Mouse (Mus musculus): Measurements from ENCODE around the gene Cpsf6. TPM values are rescaled to one million over a fixed set of nuclear protein-coding genes. Genes with fewer than 3 reads are reported as not detected.

The Cpsf6 gene
- polyA plus RNA-seq, 1 experiment from 2014 or later = 243 TPM

DNA sequence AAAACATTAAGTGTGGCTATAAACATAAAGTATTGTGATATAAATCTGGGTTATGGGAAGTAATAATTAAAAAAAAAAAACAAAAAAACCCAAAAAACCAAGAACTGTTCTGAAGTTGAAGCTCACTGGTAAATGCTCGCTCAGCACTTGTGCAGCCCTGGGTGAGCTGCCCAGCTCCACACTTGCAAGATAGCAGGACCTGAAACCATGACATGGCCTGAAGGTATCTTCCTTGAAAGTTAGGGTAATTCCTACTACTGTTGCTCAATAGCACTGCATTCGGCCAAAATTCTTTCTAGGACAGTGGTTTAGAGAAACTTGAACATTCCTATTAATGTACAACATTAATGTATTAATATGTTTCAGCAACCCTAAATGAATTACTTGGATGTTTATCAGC, 66.7 kb downstream of the Cpsf6 start:
- H3K4me1 ChIP-seq = no peaks in the 10 kb centered on the region
- 91% methylated on average over 2 of the region's 2 CpGs for WGBS
- no peaks in the 10 kb centered on the region for H3K36me3 ChIP-seq (replicated peaks)
- H3K27me3 ChIP-seq (ENCODE audit: poor library complexity, severe bottlenecking) = no peaks in the 10 kb centered on the region
- H3K27ac ChIP-seq = no peak overlapping the region
- H3K9me3 ChIP-seq = no peaks in the 10 kb centered on the region
- H3K4me3 ChIP-seq = no peak overlapping the region
- no peak for DNase-seq (ENCODE audit: extremely low spot score, low spot score)

DNA sequence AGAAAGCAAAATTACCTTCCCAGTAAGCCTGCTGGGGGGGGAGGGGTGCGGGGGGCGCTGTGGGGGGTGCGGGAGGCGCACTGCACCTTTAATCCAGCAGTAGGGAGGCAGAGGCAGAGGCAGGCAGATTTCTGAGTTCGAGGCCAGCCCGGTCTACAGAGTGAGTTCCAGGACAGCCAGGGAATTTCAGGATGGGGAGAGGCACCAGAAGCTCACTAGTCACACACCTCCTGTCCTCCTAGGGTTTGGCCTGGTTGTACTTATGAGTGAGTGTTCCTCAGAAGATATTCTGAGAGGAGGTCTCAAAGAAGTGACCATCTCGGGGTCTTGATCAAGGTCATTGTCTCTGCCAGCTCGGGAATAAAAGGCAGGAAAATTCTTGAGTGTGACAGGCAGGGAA, 67.6 kb downstream of the Cpsf6 start:
- no peak for DNase-seq (ENCODE audit: extremely low spot score, low spot score)
- Histone ChIP-seq H3K27ac (no peak overlapping the region), H3K4me1 (no peaks in the 10 kb centered on the region), H3K36me3 (replicated peaks) (no peaks in the 10 kb centered on the region), H3K27me3 (ENCODE audit: poor library complexity, severe bottlenecking) (no peaks in the 10 kb centered on the region), H3K4me3 (no peak overlapping the region), H3K9me3 (no peaks in the 10 kb centered on the region)
- WGBS = 87% methylated on average over 8 of the region's 8 CpGs

DNA sequence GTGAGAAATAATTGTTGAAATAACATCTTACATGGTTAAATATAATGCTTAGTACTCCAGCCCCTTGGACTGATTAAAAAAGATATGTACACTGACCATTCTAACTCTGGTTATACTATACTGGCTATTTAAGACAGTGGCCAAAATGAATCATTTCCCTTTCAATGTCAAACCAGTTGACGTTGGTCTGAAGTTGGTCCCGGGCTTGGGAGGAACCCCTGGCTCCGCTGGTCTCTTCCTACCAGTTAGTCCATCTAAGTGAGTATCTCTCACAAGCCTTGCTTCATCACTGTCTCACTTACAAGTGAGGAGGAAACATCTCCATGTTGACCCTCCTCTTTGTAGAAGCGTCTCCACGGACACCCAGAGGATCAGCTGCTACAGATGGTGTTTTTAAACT, 75.4 kb downstream of the Cpsf6 start:
- WGBS = 89% methylated on average over 5 of the region's 5 CpGs
- H3K9me3 ChIP-seq = no peaks in the 10 kb centered on the region; the same call in 1 of the 2 replicates
- DNase-seq (ENCODE audit: extremely low spot score, low spot score) = no peak
- H3K36me3 ChIP-seq (replicated peaks) = no peaks in the 10 kb centered on the region
- H3K27me3 ChIP-seq (ENCODE audit: poor library complexity, severe bottlenecking) = no peaks in the 10 kb centered on the region
- H3K27ac ChIP-seq = no peak overlapping the region
- no peak overlapping the region for H3K4me3 ChIP-seq
- no peaks in the 10 kb centered on the region for H3K4me1 ChIP-seq

DNA sequence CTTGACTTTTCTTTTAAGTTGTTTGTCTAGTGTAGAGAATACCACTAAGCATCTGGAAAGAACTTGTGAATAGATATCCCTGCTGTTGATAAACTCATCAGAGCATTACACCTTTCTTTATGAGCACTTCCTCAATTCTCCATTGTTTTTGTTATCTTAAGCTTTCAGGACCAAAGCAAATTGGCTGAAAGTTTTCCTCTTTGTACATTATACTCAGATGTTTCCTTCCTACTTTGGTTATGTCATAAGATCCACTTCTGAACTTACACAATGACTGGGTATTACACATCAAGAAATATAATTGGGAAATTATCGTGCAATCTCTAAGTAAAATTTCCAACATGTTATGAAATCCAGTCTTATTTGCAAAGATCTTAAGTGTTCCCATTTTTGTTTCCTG, 78.1 kb downstream of the Cpsf6 start:
- Histone ChIP-seq H3K4me3 (no peak overlapping the region), H3K9me3 (no peaks in the 10 kb centered on the region; the same call in 1 of the 2 replicates), H3K36me3 (replicated peaks) (no peaks in the 10 kb centered on the region), H3K4me1 (no peaks in the 10 kb centered on the region), H3K27ac (no peak overlapping the region), H3K27me3 (ENCODE audit: poor library complexity, severe bottlenecking) (no peaks in the 10 kb centered on the region)
- WGBS = 87% methylated on average over 1 of the region's 1 CpGs
- DNase-seq (ENCODE audit: extremely low spot score, low spot score) = no peak

DNA sequence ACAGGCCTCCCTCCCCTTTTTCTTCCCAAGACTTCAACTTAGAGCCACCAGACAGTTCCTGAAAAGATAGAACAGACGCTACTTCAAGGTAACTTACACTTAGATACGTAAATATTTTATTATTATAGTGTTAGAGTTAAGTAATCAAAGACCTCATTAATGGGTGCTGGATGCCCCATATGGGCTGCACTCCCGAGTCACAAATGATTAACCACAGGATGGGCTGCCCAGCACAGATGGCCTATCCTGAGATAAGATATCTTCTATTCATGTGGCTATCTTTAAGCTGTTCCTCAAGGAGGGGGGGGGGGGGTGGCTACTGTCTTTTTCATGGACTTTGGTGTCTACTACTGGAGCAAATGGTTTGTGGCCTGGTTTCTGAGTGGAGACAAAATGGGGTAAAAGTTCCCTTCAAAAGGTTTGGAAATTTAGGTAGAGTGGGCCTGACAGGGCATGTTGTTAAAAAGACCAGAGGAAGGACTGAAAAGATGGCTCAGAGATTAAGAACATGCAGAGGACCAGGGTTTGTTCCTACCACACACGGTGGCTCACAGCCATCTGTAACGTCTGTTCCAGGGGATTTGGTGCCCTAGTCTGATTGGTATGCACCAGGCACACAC, 79.8 kb downstream of the Cpsf6 start:
- H3K4me3 ChIP-seq = no peak overlapping the region
- no peaks in the 10 kb centered on the region for H3K36me3 ChIP-seq (replicated peaks)
- WGBS = 83% methylated on average over 5 of the region's 5 CpGs
- no peaks in the 10 kb centered on the region; the same call in 1 of the 2 replicates for H3K9me3 ChIP-seq
- no peak overlapping the region for H3K27ac ChIP-seq
- H3K27me3 ChIP-seq (ENCODE audit: poor library complexity, severe bottlenecking) = no peaks in the 10 kb centered on the region
- no peak for DNase-seq (ENCODE audit: extremely low spot score, low spot score)
- no peaks in the 10 kb centered on the region for H3K4me1 ChIP-seq

DNA sequence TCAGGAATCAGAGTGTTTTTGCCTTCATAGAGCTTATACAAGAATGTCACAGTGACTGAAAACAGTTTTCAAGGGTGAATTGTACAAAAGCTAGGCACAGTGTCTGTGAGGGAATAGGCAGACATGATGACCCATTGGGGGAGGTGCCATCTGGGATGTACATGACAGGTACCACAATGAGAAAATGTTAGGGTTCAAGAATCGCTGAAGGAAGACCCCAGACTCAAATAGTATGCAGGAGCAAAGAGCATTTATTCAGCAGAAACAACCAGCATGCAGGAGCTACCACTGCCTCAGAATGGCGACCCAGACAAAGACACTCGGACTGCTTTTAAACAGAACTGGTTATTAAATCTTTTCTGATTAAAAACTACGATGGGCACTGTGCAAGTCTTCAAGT, 80.7 kb downstream of the Cpsf6 start:
- no peak for DNase-seq (ENCODE audit: extremely low spot score, low spot score)
- Histone ChIP-seq H3K4me1 (no peaks in the 10 kb centered on the region), H3K4me3 (no peak overlapping the region), H3K9me3 (no peaks in the 10 kb centered on the region; the same call in 1 of the 2 replicates), H3K36me3 (replicated peaks) (no peaks in the 10 kb centered on the region), H3K27ac (no peak overlapping the region), H3K27me3 (ENCODE audit: poor library complexity, severe bottlenecking) (no peaks in the 10 kb centered on the region)
- WGBS = 91% methylated on average over 4 of the region's 4 CpGs

DNA sequence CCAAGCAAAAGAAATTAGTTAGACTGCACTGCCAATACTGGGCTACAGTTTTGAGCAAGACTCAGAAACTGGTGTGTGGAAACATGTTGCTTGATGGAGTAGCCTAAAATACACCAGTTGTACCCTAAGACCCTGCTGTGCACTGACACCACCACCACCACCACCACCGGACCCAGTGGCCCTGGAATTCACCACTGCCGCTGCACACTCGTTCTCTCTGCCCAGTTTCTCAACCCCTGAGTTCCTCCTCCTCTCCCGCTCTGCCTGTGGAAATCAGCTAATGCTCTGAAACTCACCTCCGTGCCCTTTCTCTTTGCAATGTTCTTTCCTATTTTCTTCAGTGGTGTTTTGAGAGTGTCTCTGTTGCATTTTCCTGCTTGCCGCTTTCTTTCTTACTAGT, 81.5 kb downstream of the Cpsf6 start:
- Histone ChIP-seq H3K27ac (no peak overlapping the region), H3K36me3 (replicated peaks) (no peaks in the 10 kb centered on the region), H3K4me1 (no peaks in the 10 kb centered on the region), H3K4me3 (no peak overlapping the region), H3K27me3 (ENCODE audit: poor library complexity, severe bottlenecking) (no peaks in the 10 kb centered on the region), H3K9me3 (no peaks in the 10 kb centered on the region; the same call in 1 of the 2 replicates)
- DNase-seq (ENCODE audit: extremely low spot score, low spot score) = no peak
- WGBS = 89% methylated on average over 6 of the region's 6 CpGs

Other genes with a start within 250 kb of the Cpsf6 start
- 15.8 and 18.1 TPM in 2 replicates for gene Frs2, start 231.5 kb downstream of the Cpsf6 start, polyA plus RNA-seq (2016; fragmentation: Nextera tagmentation; extraction: Ambion mirVana)
- gene Yeats4, start 155.5 kb downstream of the Cpsf6 start, polyA plus RNA-seq (2016; fragmentation: Nextera tagmentation; extraction: Ambion mirVana) = 122 and 123 TPM in 2 replicates
- not detected in 2 replicates for gene 9530003J23Rik, start 141.3 kb downstream of the Cpsf6 start, polyA plus RNA-seq (2016; fragmentation: Nextera tagmentation; extraction: Ambion mirVana)
- gene Lyz2, start 97.7 kb downstream of the Cpsf6 start, polyA plus RNA-seq (2016; fragmentation: Nextera tagmentation; extraction: Ambion mirVana) = 8.4 and 10.0 TPM in 2 replicates
- not detected in 2 replicates for gene Lyz1, start 87.1 kb downstream of the Cpsf6 start, polyA plus RNA-seq (2016; fragmentation: Nextera tagmentation; extraction: Ambion mirVana)
- 4.8 and 5.9 TPM in 2 replicates for gene Cpm, start 249.5 kb upstream of the Cpsf6 start, polyA plus RNA-seq (2016; fragmentation: Nextera tagmentation; extraction: Ambion mirVana)

Measured in forebrain, embryonic 10.5 days (tissue).